Mouse (Mus musculus): ENCODE results near the gene Adamts1. TPM values are rescaled to one million over a fixed set of nuclear protein-coding genes. Genes with fewer than 3 reads are reported as not detected.

Adamts1 gene
- polyA plus RNA-seq, 1 experiment from 2014 or later = 13.9 TPM

GRCm38 (mm10) chr16:85800691-85801090 lies 2.2 kb downstream of the Adamts1 start:
- peak overlapping the region; percentile 79 for H3K27ac ChIP-seq (replicated peaks)
- H3K36me3 ChIP-seq = peaks cover 14% of the 10 kb centered on the region; the same call in 1 of the 2 replicates
- H3K4me2 ChIP-seq = peak overlapping the region; percentile 100
- peaks cover 30% of the 10 kb centered on the region for H3K4me1 ChIP-seq (replicated peaks)
- 2% methylated on average over 8 of the region's 8 CpGs for WGBS
- peak; percentile 84 for ATAC-seq (ENCODE audit: low FRiP score, low read depth)
- no peaks in the 10 kb centered on the region for H3K9me3 ChIP-seq
- H3K4me3 ChIP-seq = peak overlapping the region; percentile 54
- H3K27me3 ChIP-seq = peaks cover 11% of the 10 kb centered on the region; the same call in 1 of the 2 replicates
- peak overlapping the region; percentile 63 for H3K9ac ChIP-seq

GRCm38 (mm10) chr16:85799971-85800370 lies 2.9 kb downstream of the Adamts1 start:
- Histone ChIP-seq H3K27me3 (0 out of 2 replicates have a peak, but pooled peaks cover 7% of the 10 kb centered on the region), H3K27ac (replicated peaks) (no peak overlapping the region), H3K4me3 (peak overlapping the region; percentile 54; the same call in 1 of the 2 replicates), H3K36me3 (peaks cover 14% of the 10 kb centered on the region; the same call in 1 of the 2 replicates), H3K4me1 (replicated peaks) (peaks cover 30% of the 10 kb centered on the region), H3K4me2 (peak overlapping the region; percentile 100), H3K9ac (no peak overlapping the region), H3K9me3 (no peaks in the 10 kb centered on the region)
- 83% methylated on average over 9 of the region's 9 CpGs for WGBS
- ATAC-seq (ENCODE audit: low FRiP score, low read depth) = no peak

GRCm38 (mm10) chr16:85798334-85798733 lies 4.6 kb downstream of the Adamts1 start:
- Histone ChIP-seq H3K9me3 (no peaks in the 10 kb centered on the region), H3K4me2 (no peak overlapping the region), H3K36me3 (peaks cover 14% of the 10 kb centered on the region; the same call in 1 of the 2 replicates), H3K27ac (replicated peaks) (no peak overlapping the region), H3K9ac (no peak overlapping the region), H3K27me3 (no peaks in the 10 kb centered on the region), H3K4me3 (no peak overlapping the region), H3K4me1 (replicated peaks) (peaks cover 20% of the 10 kb centered on the region)
- ATAC-seq (ENCODE audit: low FRiP score, low read depth) = no peak
- 91% methylated on average over 7 of the region's 7 CpGs for WGBS

DNA sequence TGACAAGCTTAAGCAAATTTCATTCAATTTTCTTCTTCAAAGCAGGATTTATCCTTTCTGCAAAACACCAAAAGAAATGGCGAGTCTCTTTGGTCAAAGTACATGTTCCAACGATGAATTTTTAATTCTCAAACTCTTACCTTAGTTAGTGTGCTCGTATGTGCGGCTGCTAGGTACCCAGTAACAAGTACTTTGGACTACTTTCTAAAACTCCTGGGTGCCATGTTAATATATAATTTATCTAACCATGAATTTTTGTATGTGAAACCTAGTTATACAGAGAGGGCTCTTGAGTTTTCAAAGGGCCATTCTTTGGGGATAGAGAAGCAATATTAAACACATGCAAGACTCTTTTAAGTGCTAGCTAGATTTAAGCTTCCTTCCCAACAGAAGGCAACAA lies 5.8 kb downstream of the Adamts1 start:
- Histone ChIP-seq H3K9me3 (no peaks in the 10 kb centered on the region), H3K4me2 (no peak overlapping the region), H3K36me3 (peaks cover 14% of the 10 kb centered on the region; the same call in 1 of the 2 replicates), H3K27me3 (no peaks in the 10 kb centered on the region), H3K4me3 (no peak overlapping the region), H3K9ac (no peak overlapping the region), H3K27ac (replicated peaks) (no peak overlapping the region), H3K4me1 (replicated peaks) (peaks cover 9% of the 10 kb centered on the region; the same call in 1 of the 2 replicates)
- 97% methylated on average over 4 of the region's 4 CpGs for WGBS
- no peak for ATAC-seq (ENCODE audit: low FRiP score, low read depth)

- Histone ChIP-seq H3K27ac (replicated peaks) (no peak overlapping the region), H3K36me3 (peaks cover 14% of the 10 kb centered on the region; the same call in 1 of the 2 replicates), H3K4me3 (no peak overlapping the region), H3K27me3 (no peaks in the 10 kb centered on the region), H3K9ac (no peak overlapping the region), H3K9me3 (no peaks in the 10 kb centered on the region), H3K4me2 (no peak overlapping the region), H3K4me1 (replicated peaks) (peaks cover 4% of the 10 kb centered on the region; the same call in 1 of the 2 replicates)
- no peak for ATAC-seq (ENCODE audit: low FRiP score, low read depth)
- 97% methylated on average over 7 of the region's 7 CpGs for WGBS
These were observed 7.2 kb downstream of the Adamts1 start for GRCm38 (mm10) chr16:85795731-85796130.

DNA sequence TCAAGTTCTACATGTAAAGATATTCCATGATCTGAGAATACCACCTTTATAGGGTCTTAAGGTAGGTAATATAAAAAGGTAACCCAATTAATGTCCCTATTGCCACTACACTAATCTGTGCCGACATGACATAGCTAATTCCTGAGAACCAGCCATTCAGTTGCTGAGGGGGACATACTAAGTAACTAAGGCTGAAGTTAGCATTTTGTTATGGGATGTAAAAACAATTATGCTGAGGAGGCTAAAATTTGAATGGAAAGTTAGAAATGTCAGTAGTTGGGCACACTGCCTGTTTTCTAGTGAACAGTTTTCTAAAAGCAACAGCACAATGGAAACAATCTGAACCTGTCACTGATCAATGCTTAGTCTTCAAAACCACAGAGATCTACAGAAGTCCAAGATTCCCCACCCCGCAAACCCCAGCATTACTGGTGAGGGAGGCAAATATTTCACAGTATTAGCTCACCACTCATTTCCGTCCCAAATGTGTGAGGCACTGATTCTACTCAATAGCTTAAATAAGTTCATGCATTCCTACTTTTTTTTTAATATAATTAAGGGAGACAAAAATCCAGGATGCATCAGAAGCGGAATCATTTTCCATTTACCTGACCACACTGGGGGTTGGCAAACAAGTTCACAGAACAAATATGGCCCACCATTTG lies 9.6 kb downstream of the Adamts1 start:
- H3K27me3 ChIP-seq = no peaks in the 10 kb centered on the region
- ATAC-seq (ENCODE audit: low FRiP score, low read depth) = no peak
- H3K9ac ChIP-seq = no peak overlapping the region
- H3K4me2 ChIP-seq = no peak overlapping the region
- H3K9me3 ChIP-seq = no peaks in the 10 kb centered on the region
- H3K4me1 ChIP-seq (replicated peaks) = no peaks in the 10 kb centered on the region
- 89% methylated on average over 4 of the region's 4 CpGs for WGBS
- H3K27ac ChIP-seq (replicated peaks) = no peak overlapping the region
- H3K36me3 ChIP-seq = peaks cover 14% of the 10 kb centered on the region; the same call in 1 of the 2 replicates
- no peak overlapping the region for H3K4me3 ChIP-seq

DNA sequence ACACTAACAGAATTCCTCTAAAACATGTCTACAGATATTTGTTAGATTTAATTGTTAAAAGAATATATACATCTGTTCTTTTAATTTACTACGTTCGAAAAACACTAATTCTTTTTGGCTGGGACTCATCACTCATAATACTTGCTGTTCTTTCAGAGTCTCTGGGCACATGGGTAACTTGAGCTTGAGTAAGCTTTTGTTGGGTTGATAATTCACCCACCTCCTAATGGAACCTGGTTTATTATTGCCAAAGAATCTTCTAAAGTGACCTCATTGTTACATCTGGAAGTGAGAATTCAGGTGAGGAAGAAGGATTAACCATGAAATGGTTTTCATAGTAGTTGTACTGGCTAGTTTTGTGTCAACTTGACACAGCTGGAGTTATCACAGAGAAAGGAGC lies 21.8 kb downstream of the Adamts1 start:
- Histone ChIP-seq H3K27me3 (no peaks in the 10 kb centered on the region), H3K36me3 (no peaks in the 10 kb centered on the region), H3K27ac (replicated peaks) (no peak overlapping the region), H3K4me1 (replicated peaks) (no peaks in the 10 kb centered on the region), H3K4me3 (no peak overlapping the region), H3K9ac (no peak overlapping the region), H3K4me2 (no peak overlapping the region), H3K9me3 (no peaks in the 10 kb centered on the region)
- no peak for ATAC-seq (ENCODE audit: low FRiP score, low read depth)
- 90% methylated on average over 2 of the region's 2 CpGs for WGBS

GRCm38 (mm10) chr16:85779775-85780174 lies 23.1 kb downstream of the Adamts1 start:
- H3K4me2 ChIP-seq = no peak overlapping the region
- H3K4me1 ChIP-seq (replicated peaks) = no peaks in the 10 kb centered on the region
- no peak overlapping the region for H3K27ac ChIP-seq (replicated peaks)
- H3K9me3 ChIP-seq = no peaks in the 10 kb centered on the region
- no peak overlapping the region for H3K4me3 ChIP-seq
- ATAC-seq (ENCODE audit: low FRiP score, low read depth) = peak; percentile 68
- H3K36me3 ChIP-seq = no peaks in the 10 kb centered on the region
- H3K9ac ChIP-seq = no peak overlapping the region
- H3K27me3 ChIP-seq = no peaks in the 10 kb centered on the region

DNA sequence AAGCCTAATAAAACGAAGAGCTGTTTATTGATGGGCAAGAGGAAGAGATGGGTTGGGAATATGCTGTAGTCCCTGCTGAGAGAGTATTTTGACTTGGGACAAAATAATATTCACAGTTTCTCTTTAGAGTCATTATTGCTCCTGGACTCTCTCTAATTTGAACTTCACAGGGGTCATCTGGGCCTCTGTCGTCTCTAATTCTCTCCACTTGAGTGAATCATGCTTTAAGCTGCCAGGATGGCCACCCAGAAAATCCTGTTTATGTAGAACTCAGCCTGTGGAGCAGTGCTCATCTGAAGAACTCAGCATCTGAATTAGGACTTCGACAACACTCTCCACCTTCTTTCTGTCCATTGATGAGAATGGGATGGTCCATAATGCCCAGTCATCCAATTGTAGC lies 30.6 kb downstream of the Adamts1 start:
- Histone ChIP-seq H3K27ac (replicated peaks) (no peak overlapping the region), H3K36me3 (no peaks in the 10 kb centered on the region), H3K4me1 (replicated peaks) (no peaks in the 10 kb centered on the region), H3K27me3 (no peaks in the 10 kb centered on the region), H3K4me2 (no peak overlapping the region), H3K4me3 (no peak overlapping the region), H3K9ac (no peak overlapping the region), H3K9me3 (no peaks in the 10 kb centered on the region)
- WGBS = 75% methylated on average over 3 of the region's 3 CpGs
- no peak for ATAC-seq (ENCODE audit: low FRiP score, low read depth)

DNA sequence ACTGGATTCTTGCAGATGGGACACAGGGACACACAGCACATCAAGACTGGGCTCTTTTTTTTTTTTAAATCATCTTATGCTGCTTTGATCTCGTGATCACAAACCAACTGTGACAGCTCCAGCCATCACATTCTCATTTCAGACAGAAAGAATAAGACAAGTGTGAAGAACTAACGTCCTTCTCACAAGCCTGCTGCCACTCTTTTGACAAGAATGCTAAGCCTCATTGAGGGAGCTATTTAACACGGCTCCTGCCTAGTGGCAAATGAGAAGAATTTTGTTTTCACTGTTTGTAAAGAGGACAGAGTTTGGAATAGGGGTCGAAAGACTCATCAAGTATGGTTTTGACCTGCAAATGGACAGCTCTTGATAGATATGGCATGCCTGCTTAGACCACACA lies 35.6 kb downstream of the Adamts1 start:
- no peak overlapping the region for H3K9ac ChIP-seq
- no peaks in the 10 kb centered on the region for H3K36me3 ChIP-seq
- H3K27me3 ChIP-seq = no peaks in the 10 kb centered on the region
- no peaks in the 10 kb centered on the region for H3K4me1 ChIP-seq (replicated peaks)
- no peak for ATAC-seq (ENCODE audit: low FRiP score, low read depth)
- H3K4me2 ChIP-seq = no peak overlapping the region
- H3K9me3 ChIP-seq = no peaks in the 10 kb centered on the region
- WGBS = 42% methylated on average over 4 of the region's 4 CpGs
- no peak overlapping the region for H3K4me3 ChIP-seq
- H3K27ac ChIP-seq (replicated peaks) = no peak overlapping the region

DNA sequence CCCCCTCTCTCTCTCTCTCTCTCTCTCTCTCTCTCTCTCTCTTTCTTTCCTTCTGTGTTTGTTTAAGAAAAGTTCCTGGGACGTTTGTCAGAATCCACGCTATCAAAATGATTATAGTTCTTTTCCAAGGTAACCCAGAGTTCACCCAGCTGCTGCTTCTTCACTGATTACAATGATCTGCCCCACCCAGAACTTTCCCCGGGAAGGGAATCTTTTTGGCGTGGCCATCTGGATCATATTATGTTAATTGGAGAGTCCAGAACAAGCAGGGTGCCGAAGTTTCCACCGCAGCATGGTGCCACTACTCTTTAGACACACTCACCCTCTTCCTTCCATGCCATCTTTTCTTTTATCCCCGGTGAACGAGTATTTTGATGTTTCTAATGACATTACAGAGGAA lies 37.2 kb downstream of the Adamts1 start:
- Histone ChIP-seq H3K4me1 (replicated peaks) (no peaks in the 10 kb centered on the region), H3K27me3 (no peaks in the 10 kb centered on the region), H3K36me3 (no peaks in the 10 kb centered on the region), H3K4me3 (no peak overlapping the region), H3K4me2 (no peak overlapping the region), H3K27ac (replicated peaks) (no peak overlapping the region), H3K9me3 (no peaks in the 10 kb centered on the region), H3K9ac (no peak overlapping the region)
- WGBS = 69% methylated on average over 8 of the region's 8 CpGs
- ATAC-seq (ENCODE audit: low FRiP score, low read depth) = no peak

DNA sequence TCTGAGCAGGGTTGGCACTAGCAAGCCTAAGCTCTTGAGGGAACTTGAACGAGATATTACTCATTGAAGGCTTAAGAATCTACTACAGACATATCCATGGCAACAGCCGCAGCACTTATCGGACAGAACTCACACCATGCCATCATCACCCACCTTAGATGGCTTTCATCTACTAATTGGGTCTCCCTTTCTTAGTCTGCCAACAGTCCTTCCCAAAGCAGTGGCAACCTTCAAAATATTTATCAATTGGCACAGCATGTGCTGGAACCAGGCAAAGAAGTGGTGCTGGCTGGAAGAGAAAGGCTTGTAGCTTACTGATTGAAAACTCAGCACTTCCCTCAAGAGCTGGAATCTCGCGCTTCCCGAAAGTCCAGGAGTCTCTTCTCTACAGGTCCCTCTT lies 37.7 kb downstream of the Adamts1 start:
- Histone ChIP-seq H3K4me2 (no peak overlapping the region), H3K9ac (no peak overlapping the region), H3K27me3 (no peaks in the 10 kb centered on the region), H3K4me3 (no peak overlapping the region), H3K4me1 (replicated peaks) (no peaks in the 10 kb centered on the region), H3K9me3 (no peaks in the 10 kb centered on the region), H3K36me3 (no peaks in the 10 kb centered on the region), H3K27ac (replicated peaks) (no peak overlapping the region)
- whole genome bisulfite sequencing = 83% methylated on average over 6 of the region's 6 CpGs
- ATAC-seq (ENCODE audit: low FRiP score, low read depth) = no peak
